Comparison of ENCODE assay signal across 21 mouse cellular contexts in the genomic region with DNA sequence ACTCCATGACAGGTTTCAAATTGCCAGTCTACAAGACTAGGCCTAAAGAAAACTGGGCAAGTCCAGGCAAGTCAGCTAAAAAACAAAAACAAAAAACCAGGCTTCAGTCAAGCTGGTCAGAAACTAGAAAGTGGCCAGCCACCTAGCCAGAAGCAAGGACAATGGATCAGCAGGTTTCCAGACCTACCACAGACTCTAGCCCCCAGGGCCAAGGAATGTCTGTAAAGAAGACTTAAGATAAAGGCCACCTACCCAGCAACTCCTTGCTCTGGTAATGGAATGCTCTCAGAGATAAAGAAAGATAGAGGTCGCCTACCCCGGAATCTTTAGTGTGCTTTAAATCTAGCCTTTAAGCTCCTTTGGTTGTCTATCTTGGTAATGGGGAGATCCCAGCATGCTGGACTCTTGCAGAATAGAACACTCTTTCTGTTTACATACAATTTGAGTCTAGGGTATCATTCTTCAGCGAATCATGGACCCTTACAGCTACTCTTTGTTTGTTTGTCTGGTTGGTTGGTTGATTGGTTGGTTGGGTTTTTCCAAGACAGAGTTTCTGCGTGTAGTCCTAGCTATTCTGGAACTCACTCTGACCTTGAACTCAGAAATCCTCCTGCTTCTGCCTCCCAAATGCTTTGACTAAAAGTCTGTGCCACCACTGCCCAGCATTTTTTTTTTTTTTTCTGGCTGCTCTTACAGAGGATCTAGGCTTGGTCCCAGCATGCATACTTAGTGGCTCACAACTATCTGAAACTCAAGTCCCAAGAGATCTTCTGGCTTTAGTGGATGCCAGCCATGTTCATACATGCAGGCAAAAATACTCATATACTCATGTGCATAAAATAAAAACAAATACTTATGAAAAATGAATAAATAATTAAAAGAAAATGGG.
"Had no signal": no experiment of that assay in that cellular context is flagged by ENCODE, and none has a peak within 500 bp of the region (broad histone marks: within the 10 kb centered on the region; RNA-seq: fewer than 3 reads in every experiment).

No protein-coding gene starts in this region.

- H3K4me2 ChIP-seq: kidney, embryonic 15.5 days; limb, embryonic 13.5 days; lung, embryonic 14.5 days; midbrain, embryonic 13.5 days; neural tube, embryonic 13.5 days; stomach, embryonic 15.5 days had no signal

- H3K9ac ChIP-seq: kidney, embryonic 15.5 days; limb, embryonic 13.5 days; liver, embryonic 14.5 days; liver, postnatal 0 days; lung, embryonic 14.5 days; midbrain, embryonic 13.5 days; neural tube, embryonic 13.5 days; stomach, embryonic 15.5 days had no signal

- ATAC-seq: liver, postnatal 0 days; lung, postnatal 0 days; midbrain, embryonic 13.5 days; midbrain, embryonic 16.5 days had no signal

- H3K9me3 ChIP-seq: kidney, embryonic 15.5 days; limb, embryonic 10.5 days; limb, embryonic 13.5 days; megakaryocyte, embryonic 14.5 days; midbrain, embryonic 10.5 days; midbrain, embryonic 13.5 days; neural tube, embryonic 13.5 days; stomach, embryonic 15.5 days had no signal

- H3K36me3 ChIP-seq: kidney, embryonic 15.5 days; limb, embryonic 10.5 days; limb, embryonic 13.5 days; midbrain, embryonic 10.5 days; midbrain, embryonic 13.5 days; neural tube, embryonic 13.5 days; stomach, embryonic 15.5 days had no signal

- H3K27ac ChIP-seq: kidney, embryonic 15.5 days; limb, embryonic 10.5 days; limb, embryonic 13.5 days; liver, embryonic 14.5 days; midbrain, embryonic 10.5 days; midbrain, embryonic 13.5 days; neural tube, embryonic 13.5 days; stomach, embryonic 15.5 days had no signal

- H3K4me3 ChIP-seq: kidney, embryonic 15.5 days; limb, embryonic 10.5 days; limb, embryonic 13.5 days; megakaryocyte, embryonic 14.5 days; midbrain, embryonic 10.5 days; midbrain, embryonic 13.5 days; myocyte; neural tube, embryonic 13.5 days; stomach, embryonic 15.5 days had no signal

- H3K27me3 ChIP-seq: kidney, embryonic 15.5 days; limb, embryonic 13.5 days; megakaryocyte, embryonic 14.5 days; midbrain, embryonic 13.5 days; neural tube, embryonic 13.5 days; stomach, embryonic 15.5 days had no signal

- DNase-seq: kidney, postnatal 10 days; kidney, postnatal 36 days; liver; liver, postnatal 0 days; lung, embryonic 14.5 days; retina, postnatal 1 day; right cerebral cortex, postnatal 25 days; spleen, adult 18-20 months; thymus, postnatal 36 days had no signal

- H3K4me1 ChIP-seq: kidney, embryonic 15.5 days; limb, embryonic 10.5 days; limb, embryonic 13.5 days; megakaryocyte, embryonic 14.5 days; midbrain, embryonic 10.5 days; midbrain, embryonic 13.5 days; neural tube, embryonic 13.5 days; stomach, embryonic 15.5 days had no signal
